Mouse (Mus musculus) skeletal muscle tissue, adult 2 months (tissue): Measurements from ENCODE around the gene Krt25.

Source experiments
- DNase-seq: peaks from one replicate; pipeline ENCODE4 v3.0.0-alpha.2; 2012; ENCODE audit warnings: low read depth, low spot score

Krt25 gene

DNA sequence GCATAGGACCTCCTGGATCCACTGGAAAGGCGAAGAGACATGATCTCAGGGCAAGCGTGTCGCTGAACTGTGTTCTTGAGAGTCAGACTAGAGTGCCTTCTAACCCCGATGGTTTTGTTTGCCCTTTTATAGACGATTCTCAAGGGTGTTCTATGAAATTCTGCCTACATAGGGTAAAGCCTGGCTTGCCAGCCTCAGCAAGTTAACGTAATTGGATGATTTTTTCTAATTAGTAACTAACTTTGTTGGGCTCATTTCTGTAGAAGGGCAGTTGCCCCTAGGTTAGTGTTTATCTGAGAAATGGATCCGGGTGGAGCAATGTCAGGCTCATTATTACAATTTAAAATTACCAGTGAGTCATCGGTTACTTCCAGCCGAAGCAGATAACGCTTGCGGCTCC is at the start of gene Krt25:
Gene Krt25 (minus strand): TSS at position 101 of the 400 bp plus-strand sequence.
- DNase-seq, result no peak

GRCm38 (mm10) chr11:99369853-99370451 is 47.2 kb upstream of the Krt25 start:
- DNase-seq, result peak; percentile 4

- DNase-seq, result no peak
Observed at GRCm38 (mm10) chr11:99369229-99369628, 46.5 kb upstream of the Krt25 start.

GRCm38 (mm10) chr11:99366791-99367190 is 44.0 kb upstream of the Krt25 start:
- no peak for DNase-seq

- DNase-seq, result peak; percentile 7
Observed at GRCm38 (mm10) chr11:99364412-99364811, 41.7 kb upstream of the Krt25 start.

GRCm38 (mm10) chr11:99361423-99361822 is 38.7 kb upstream of the Krt25 start:
- no peak for DNase-seq

DNA sequence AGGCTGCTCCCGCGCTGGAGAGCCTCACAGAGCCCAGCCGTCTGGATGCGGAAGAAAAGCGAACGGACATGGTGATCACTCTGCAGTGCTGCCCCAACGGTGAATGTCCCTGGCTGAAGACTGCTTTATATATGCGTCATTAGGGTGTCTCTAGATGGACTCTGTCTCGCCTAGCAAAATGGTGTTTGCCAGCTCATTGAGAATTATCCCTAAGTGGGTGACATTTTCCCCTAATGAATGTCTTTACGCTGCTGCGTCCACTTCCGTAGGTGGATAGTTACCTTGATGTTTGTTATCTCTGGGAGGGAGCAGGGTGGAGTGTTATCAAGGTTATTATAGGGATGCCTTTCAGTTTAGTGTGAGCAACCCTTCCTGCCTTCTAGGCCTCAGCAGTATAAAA is 28.3 kb upstream of the Krt25 start, which contains the start of gene Krt27:
Gene Krt27 (minus strand): TSS at position 101 of the 400 bp plus-strand sequence.
- no peak for DNase-seq

- DNase-seq, result no peak
Observed at GRCm38 (mm10) chr11:99339299-99339847, 16.6 kb upstream of the Krt25 start.

- DNase-seq, result no peak
Observed at GRCm38 (mm10) chr11:99337866-99338265, 15.1 kb upstream of the Krt25 start, which contains the start of gene Krt26. TSS of gene Krt26 (minus strand) at chr11:99337966.

DNA sequence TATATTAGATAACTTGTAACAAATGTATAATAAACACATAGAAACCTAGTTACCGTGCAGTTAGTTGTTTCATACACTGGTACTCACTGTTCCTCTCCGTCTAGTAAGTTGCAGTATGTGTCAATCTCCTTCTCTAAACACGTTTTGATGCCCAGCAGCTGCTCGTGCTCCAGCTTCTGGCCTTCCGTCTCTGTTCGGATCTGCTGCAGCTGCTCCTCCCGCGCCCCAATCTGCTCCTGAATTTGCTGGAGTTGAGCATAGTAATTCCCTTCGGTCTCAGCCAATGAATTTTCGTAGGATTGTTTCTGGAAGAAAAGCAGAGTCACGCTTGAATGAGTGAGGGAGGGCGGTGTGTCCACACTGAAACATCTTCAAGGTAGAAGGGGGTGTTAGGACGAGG is 10.7 kb upstream of the Krt25 start:
- DNase-seq, result no peak

DNA sequence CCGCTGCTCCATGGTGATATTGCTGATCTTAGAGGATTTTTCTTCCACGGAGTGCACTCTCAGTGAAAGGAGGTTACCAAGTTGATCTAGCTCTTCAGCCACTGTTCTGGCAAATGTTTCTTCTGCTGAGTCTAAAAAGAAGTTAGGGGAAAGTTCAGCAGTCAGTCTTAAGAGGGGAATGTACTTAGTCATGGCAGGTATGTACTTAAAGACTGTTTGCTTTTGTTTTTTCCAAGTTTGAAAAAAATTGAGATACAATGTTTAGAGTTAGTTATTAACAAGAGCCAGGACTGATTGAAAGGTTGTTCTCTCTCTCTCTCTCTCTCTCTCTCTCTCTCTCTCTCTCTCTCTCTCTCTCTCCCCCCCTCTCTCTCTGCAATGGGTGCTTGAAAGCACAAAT is 6.9 kb upstream of the Krt25 start:
- DNase-seq, result no peak

- DNase-seq, result no peak
Observed at GRCm38 (mm10) chr11:99321094-99321493, 1.7 kb downstream of the Krt25 start.

DNA sequence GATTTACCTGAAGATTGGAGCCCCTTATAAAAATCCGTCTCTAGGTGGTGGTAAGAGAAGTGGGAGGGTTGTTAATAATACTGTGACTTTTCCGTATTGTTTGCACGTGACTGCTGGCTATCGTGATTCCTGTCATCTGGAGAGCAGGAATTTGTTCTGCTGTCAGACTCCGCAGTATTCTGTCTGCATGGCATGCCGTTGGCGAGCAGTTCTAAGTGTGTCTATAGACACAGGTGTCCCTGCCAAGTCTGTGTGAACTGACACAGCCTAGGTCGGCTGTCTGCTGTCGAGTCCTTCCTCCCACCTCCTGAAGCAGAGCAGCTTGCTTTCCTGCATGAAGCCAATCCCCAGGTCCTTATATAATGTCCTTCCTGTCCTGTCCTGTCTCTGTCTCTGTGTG is 3.6 kb downstream of the Krt25 start:
- no peak for DNase-seq

GRCm38 (mm10) chr11:99316543-99316942 is 6.2 kb downstream of the Krt25 start:
- no peak for DNase-seq

- no peak for DNase-seq
Observed at GRCm38 (mm10) chr11:99314594-99314993, 8.2 kb downstream of the Krt25 start.

GRCm38 (mm10) chr11:99310882-99311281 is 11.9 kb downstream of the Krt25 start:
- no peak for DNase-seq

DNA sequence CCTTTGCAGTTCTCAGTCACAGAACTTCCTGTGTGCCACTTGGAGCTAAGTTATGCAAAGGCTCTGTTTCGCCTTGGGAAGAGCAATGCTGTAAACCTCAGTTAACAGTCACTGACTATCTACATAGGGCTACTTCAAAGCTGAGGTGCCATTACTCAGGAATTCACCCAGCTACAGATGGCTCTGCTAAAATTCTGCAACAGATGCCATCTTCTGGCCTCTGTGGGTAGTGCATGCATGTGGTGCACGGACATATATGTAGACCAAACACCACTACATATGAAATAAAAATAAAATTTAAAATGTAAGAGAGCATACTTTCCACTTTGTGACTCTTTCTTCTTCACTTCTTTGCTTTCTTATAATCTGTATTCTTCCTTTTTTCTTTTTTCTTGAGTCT is 15.2 kb downstream of the Krt25 start:
- DNase-seq, result peak; percentile 30

- DNase-seq, result no peak
Observed at GRCm38 (mm10) chr11:99295039-99295438, 27.7 kb downstream of the Krt25 start.

- peak; percentile 15 for DNase-seq
Observed at GRCm38 (mm10) chr11:99292846-99293245, 29.9 kb downstream of the Krt25 start.

DNA sequence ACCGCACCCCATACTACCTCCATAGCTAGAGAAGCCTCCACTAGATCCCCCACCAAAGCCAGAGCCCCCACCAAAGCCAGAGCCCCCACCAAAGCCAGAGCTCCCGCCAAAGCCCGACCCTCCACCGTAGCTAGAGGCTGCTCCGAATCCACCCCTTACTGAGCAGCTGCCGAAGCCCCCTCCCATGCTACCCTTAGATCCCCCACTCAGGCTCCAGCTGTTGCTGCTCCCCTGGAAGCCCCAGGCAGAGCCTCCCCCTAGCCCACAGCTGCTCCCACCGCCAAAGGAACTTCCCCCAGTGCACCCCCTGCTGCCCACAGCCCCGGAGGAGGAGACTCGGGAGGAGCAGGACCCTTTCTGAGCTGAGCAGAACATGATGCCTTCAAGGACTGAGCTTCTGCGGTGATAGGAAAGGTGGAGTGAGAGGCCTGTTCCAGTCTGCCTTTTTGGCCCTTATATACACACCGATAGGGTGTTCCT is 37.9 kb downstream of the Krt25 start, which contains the start of gene Krt24:
Gene Krt24 (minus strand): TSS at position 430 of the 480 bp plus-strand sequence.
- DNase-seq, result no peak

DNA sequence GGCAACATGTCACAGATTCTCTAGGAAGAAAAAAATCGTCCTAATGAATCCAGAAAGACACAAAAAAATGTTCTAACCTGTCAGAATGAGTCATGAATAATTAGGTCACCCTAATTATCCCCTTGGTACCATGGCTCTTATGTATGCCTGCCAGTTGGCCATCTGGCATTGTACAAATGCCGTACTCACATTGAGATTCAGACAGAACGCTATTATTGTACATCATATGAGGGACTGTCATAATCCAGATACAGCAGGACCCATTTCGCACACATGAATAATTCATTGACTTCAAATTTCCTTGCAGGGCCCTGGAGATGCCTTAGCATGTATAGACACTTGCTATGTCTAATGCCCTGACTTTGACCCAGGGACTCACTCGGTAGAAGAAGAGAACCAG is 38.7 kb downstream of the Krt25 start:
- no peak for DNase-seq

DNA sequence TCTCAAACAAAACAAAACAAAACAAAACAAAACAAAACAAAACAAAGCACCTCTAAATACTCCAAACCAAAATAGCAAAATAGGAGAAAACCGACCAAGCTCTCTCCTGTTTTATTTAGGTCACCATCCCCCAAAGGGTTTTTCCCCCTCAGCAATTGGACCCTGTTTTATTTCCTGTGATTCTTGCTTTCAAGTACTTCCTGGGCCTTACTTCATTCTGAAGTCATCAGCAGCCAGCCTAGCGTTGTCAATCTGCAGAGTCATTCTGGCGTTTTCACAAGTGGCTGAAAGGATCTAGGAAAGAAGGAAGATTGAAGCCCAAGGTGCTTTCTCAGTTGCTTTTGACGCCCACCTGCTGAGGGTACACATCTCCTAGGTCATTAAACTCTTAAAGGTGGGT is 39.4 kb downstream of the Krt25 start:
- no peak for DNase-seq

- no peak for DNase-seq
Observed at GRCm38 (mm10) chr11:99281116-99281515, 41.6 kb downstream of the Krt25 start.
